Mouse (Mus musculus) brown adipose tissue, adult 24 weeks (tissue): ENCODE results near the gene Acpp. TPM values are rescaled to one million over a fixed set of nuclear protein-coding genes. Genes with fewer than 3 reads are reported as not detected.

ENCODE experiments used
- H3K27ac ChIP-seq: fragments of 200-500 bp; replicated peaks from 2 replicates; pipeline ENCODE4 v1.5.1; 2012; ENCODE audit warnings: low read depth, mild to moderate bottlenecking, low read length
- H3K4me1 ChIP-seq: fragments of 200-500 bp; 2 replicates; pipeline ENCODE4 v1.6.1; 2012; ENCODE audit warnings: low read length, mixed read lengths; ENCODE audit not compliant: control insufficient read depth, insufficient read depth, insufficient read length
- H3K4me3 ChIP-seq: fragments of 200-500 bp; 2 replicates; pipeline ENCODE4 v1.5.1; 2012; ENCODE audit warnings: low read depth, mild to moderate bottlenecking, low read length, moderate library complexity; ENCODE audit not compliant: insufficient read depth
- polyA plus RNA-seq: library from polyadenylated mRNA; stranded (reverse); fragments of >200 nt; gene quantifications from 2 replicates; pipeline ENCODE4 v1.2.4, GENCODE M21; 2012; ENCODE audit not compliant: missing spikeins, insufficient read depth, insufficient read length

Gene Acpp
- polyA plus RNA-seq, 1 experiment, result not detected

GRCm38 (mm10) chr9:104328655-104329054 is 8.9 kb downstream of the Acpp start:
- no peak overlapping the region for H3K4me3 ChIP-seq
- H3K27ac ChIP-seq, result no peak overlapping the region
- no peaks in the 10 kb centered on the region for H3K4me1 ChIP-seq

GRCm38 (mm10) chr9:104321519-104321918 is 16.0 kb downstream of the Acpp start:
- Histone ChIP-seq H3K27ac (no peak overlapping the region), H3K4me3 (no peak overlapping the region), H3K4me1 (no peaks in the 10 kb centered on the region)

GRCm38 (mm10) chr9:104316351-104316750 is 21.2 kb downstream of the Acpp start:
- H3K27ac ChIP-seq, result no peak overlapping the region
- no peaks in the 10 kb centered on the region for H3K4me1 ChIP-seq
- H3K4me3 ChIP-seq, result no peak overlapping the region

GRCm38 (mm10) chr9:104315499-104315898 is 22.0 kb downstream of the Acpp start:
- Histone ChIP-seq H3K4me1 (no peaks in the 10 kb centered on the region), H3K4me3 (no peak overlapping the region), H3K27ac (no peak overlapping the region)

- no peaks in the 10 kb centered on the region for H3K4me1 ChIP-seq
- H3K4me3 ChIP-seq, result no peak overlapping the region
- H3K27ac ChIP-seq, result no peak overlapping the region
Observed at GRCm38 (mm10) chr9:104306734-104307133, 30.8 kb downstream of the Acpp start.

GRCm38 (mm10) chr9:104305333-104306111 is 32.0 kb downstream of the Acpp start:
- H3K27ac ChIP-seq, result no peak overlapping the region

GRCm38 (mm10) chr9:104304800-104305199 is 32.7 kb downstream of the Acpp start:
- Histone ChIP-seq H3K4me3 (no peak overlapping the region), H3K4me1 (no peaks in the 10 kb centered on the region), H3K27ac (no peak overlapping the region)

More at GRCm38 (mm10) chr9:104305333-104306111, 32.0 kb downstream of the Acpp start:
- Histone ChIP-seq H3K4me3 (no peak overlapping the region), H3K4me1 (no peaks in the 10 kb centered on the region)

GRCm38 (mm10) chr9:104304376-104304775 is 33.2 kb downstream of the Acpp start:
- H3K27ac ChIP-seq, result no peak overlapping the region
- H3K4me1 ChIP-seq, result no peaks in the 10 kb centered on the region
- H3K4me3 ChIP-seq, result no peak overlapping the region

- Histone ChIP-seq H3K27ac (no peak overlapping the region), H3K4me1 (no peaks in the 10 kb centered on the region), H3K4me3 (no peak overlapping the region)
Observed at GRCm38 (mm10) chr9:104300569-104300968, 37.0 kb downstream of the Acpp start.

GRCm38 (mm10) chr9:104297041-104297440 is 40.5 kb downstream of the Acpp start:
- Histone ChIP-seq H3K4me3 (no peak overlapping the region), H3K27ac (no peak overlapping the region), H3K4me1 (no peaks in the 10 kb centered on the region)

GRCm38 (mm10) chr9:104284934-104285333 is 52.6 kb downstream of the Acpp start:
- H3K27ac ChIP-seq, result no peak overlapping the region

GRCm38 (mm10) chr9:104282536-104282935 is 55.0 kb downstream of the Acpp start:
- H3K4me3 ChIP-seq, result no peak overlapping the region
- no peak overlapping the region for H3K27ac ChIP-seq
- no peaks in the 10 kb centered on the region for H3K4me1 ChIP-seq

More at GRCm38 (mm10) chr9:104284934-104285333, 52.6 kb downstream of the Acpp start:
- H3K4me3 ChIP-seq, result no peak overlapping the region
- H3K4me1 ChIP-seq, result no peaks in the 10 kb centered on the region

GRCm38 (mm10) chr9:104281737-104282136 is 55.8 kb downstream of the Acpp start:
- H3K4me1 ChIP-seq, result no peaks in the 10 kb centered on the region
- no peak overlapping the region for H3K27ac ChIP-seq
- no peak overlapping the region for H3K4me3 ChIP-seq

- no peak overlapping the region for H3K27ac ChIP-seq
Observed at GRCm38 (mm10) chr9:104280725-104281495, 56.6 kb downstream of the Acpp start.

GRCm38 (mm10) chr9:104277528-104278162 is 59.9 kb downstream of the Acpp start:
- H3K4me1 ChIP-seq, result no peaks in the 10 kb centered on the region
- H3K4me3 ChIP-seq, result no peak overlapping the region
- no peak overlapping the region for H3K27ac ChIP-seq

More at GRCm38 (mm10) chr9:104280725-104281495, 56.6 kb downstream of the Acpp start:
- H3K4me1 ChIP-seq, result no peaks in the 10 kb centered on the region
- H3K4me3 ChIP-seq, result no peak overlapping the region
